Mouse (Mus musculus): Measurements from ENCODE around the gene Rcan2.
A peak's percentile ranks its signal among the peaks of the same experiment; 100 is the strongest.

Rcan2 gene

GRCm38 (mm10) chr17:43917143-43917542, 116.0 kb downstream of the Rcan2 start:
- no peak for DNase-seq (ENCODE audit: low read depth)

DNA sequence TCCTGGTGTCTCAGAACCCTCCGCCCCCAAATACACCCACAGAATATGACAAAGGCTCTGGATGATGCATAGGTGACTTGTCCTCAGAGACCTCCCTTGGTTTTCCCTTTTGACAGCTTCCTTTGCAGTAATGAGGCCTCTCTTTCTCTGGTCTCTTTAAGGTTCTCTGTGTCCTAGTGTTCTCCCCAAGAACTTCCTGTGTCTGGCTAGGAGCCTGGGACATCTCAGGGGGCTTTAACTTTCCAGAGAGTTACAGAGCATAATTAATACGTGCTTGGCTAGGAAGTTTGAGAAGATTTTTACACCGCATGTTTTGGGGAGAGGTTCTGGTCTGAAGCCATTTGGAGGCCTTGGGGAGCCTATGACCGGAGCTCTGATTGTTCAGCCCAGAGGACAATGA, 128.7 kb downstream of the Rcan2 start:
- no peak for DNase-seq (ENCODE audit: low read depth)

- DNase-seq (ENCODE audit: low read depth): no peak
These were observed 130.6 kb downstream of the Rcan2 start for GRCm38 (mm10) chr17:43931731-43932130.

DNA sequence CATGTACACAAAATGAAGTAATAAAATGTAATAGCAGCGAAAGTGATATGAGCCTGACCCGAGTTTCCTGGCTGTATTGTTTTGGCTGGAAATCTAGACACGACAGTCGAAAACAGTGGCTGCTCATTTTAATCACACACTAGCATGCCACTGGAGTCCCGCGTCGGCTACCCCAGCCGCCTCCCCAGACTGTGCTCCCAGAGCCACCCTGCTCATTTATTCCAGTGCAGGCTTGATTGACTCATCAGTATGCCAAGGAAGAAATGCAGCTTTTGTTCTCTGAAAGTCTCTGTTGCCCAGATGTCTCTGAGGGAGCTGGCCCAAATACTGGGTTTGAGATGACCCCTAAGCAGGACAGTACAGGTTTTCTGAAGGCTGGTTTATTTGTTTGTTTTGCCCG, 132.9 kb downstream of the Rcan2 start:
- DNase-seq (ENCODE audit: low read depth): no peak

GRCm38 (mm10) chr17:43952219-43952618, 151.1 kb downstream of the Rcan2 start:
- DNase-seq (ENCODE audit: low read depth): no peak

- no peak for DNase-seq (ENCODE audit: low read depth)
These were observed 151.7 kb downstream of the Rcan2 start for GRCm38 (mm10) chr17:43952661-43953534.

GRCm38 (mm10) chr17:43953535-43953918, 152.4 kb downstream of the Rcan2 start:
- no peak for DNase-seq (ENCODE audit: low read depth)

DNA sequence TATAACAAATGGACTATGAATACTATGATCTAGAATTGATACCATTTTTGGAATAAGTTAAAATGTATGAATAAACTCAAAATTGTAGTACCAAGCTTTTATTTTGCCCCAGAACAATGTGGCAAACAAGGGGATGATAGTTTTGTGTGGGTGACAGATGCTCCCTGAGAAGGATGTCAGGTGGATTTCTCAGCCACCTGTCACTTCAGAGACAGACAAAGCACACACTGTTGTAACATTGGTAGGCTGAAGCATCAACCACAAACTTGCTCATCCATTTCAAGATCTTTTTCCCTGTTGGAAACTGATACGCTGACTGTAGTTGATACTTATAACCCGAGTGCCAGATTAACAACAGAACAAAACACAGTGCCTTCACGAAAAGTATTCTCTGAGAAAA, 158.6 kb downstream of the Rcan2 start:
- DNase-seq (ENCODE audit: low read depth): no peak

GRCm38 (mm10) chr17:43969943-43970342, 168.8 kb downstream of the Rcan2 start:
- DNase-seq (ENCODE audit: low read depth): no peak

DNA sequence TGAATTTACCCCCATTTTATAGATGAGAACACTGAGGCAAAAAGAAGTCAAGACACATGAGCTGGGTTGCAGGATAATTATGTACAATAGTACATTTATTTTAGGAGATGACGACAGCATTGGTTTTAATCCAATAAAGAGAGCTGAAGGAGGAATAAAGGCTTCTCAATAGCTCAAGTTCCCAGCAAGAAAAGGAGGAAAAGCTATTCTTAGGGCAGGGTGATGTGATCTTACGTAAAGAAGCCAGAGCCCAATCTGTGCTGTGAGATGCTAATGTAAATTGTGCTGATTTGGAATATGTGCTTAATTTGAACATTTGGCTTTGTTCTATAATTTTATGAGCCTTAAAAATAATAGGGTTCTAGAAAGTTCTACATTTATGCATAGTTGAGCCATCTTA, 176.4 kb downstream of the Rcan2 start:
- no peak for DNase-seq (ENCODE audit: low read depth)

- no peak for DNase-seq (ENCODE audit: low read depth)
These were observed 178.8 kb downstream of the Rcan2 start for GRCm38 (mm10) chr17:43979925-43980324.

GRCm38 (mm10) chr17:43982505-43982904, 181.4 kb downstream of the Rcan2 start:
- DNase-seq (ENCODE audit: low read depth): peak; percentile 3

DNA sequence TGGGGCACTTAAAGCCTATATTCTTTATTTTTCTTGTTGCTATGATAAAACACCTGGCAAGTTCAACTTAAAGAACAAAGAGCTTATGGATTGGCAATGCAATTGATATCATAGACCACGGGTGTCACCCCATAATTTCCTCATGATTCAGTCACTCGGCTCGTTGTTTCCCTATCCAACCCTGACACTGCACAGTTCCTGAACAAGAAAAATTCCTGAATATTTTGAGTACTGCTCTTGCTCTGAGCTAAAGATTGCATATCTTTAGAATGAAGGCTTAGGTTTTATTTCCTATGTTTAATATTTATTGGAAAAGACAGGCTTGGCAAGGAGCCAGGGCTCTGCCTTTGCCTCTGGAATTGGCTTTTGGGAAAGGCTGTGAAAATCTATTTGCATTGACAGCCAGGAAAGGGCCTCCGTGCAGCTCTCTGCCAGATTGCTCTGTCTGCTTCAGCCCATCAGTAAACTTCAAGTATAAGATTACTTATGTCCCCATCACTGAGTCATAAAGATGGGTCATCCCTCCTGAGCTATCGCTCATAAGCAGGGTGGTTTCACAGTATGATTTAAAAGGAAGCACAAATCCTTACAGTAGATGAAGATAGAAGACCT, 188.3 kb downstream of the Rcan2 start:
- DNase-seq (ENCODE audit: low read depth): no peak

- no peak for DNase-seq (ENCODE audit: low read depth)
These were observed 189.8 kb downstream of the Rcan2 start for GRCm38 (mm10) chr17:43990957-43991383.

- no peak for DNase-seq (ENCODE audit: low read depth)
These were observed 192.9 kb downstream of the Rcan2 start for GRCm38 (mm10) chr17:43994080-43994479.

- no peak for DNase-seq (ENCODE audit: low read depth)
These were observed 196.4 kb downstream of the Rcan2 start for GRCm38 (mm10) chr17:43997514-43997913.

- no peak for DNase-seq (ENCODE audit: low read depth)
These were observed 196.9 kb downstream of the Rcan2 start for GRCm38 (mm10) chr17:43998095-43998494.

GRCm38 (mm10) chr17:44004401-44004800, 203.2 kb downstream of the Rcan2 start:
- DNase-seq (ENCODE audit: low read depth): no peak

- no peak for DNase-seq (ENCODE audit: low read depth)
These were observed 206.3 kb downstream of the Rcan2 start for GRCm38 (mm10) chr17:44007411-44007810.

GRCm38 (mm10) chr17:44011917-44012316, 210.8 kb downstream of the Rcan2 start:
- DNase-seq (ENCODE audit: low read depth): no peak

GRCm38 (mm10) chr17:44013756-44014510, 212.8 kb downstream of the Rcan2 start:
- no peak for DNase-seq (ENCODE audit: low read depth)

DNA sequence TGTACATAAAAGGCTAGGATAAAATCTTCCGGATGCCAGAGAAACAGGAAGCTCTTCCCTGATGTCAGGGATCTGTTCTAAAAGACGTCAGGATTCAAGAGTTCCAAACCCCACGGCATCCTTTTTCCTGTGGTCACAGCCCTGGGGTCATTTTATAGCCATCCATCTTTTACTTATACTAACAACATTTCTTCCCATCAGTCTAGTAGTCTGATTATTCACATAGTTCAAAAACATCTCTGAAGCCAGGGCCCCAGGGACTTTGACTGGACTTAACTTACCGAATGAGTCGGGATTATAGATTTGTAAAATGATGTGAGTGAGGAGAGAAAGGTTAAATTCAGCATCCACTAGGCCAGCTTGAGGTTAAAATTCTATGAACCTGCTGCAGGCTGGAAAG, 215.2 kb downstream of the Rcan2 start:
- DNase-seq (ENCODE audit: low read depth): no peak

- DNase-seq (ENCODE audit: low read depth): no peak
These were observed 219.6 kb downstream of the Rcan2 start for GRCm38 (mm10) chr17:44020707-44021220.
